Mouse (Mus musculus): ENCODE data around the gene Negr1. TPM values are rescaled to one million over a fixed set of nuclear protein-coding genes. Genes with fewer than 3 reads are reported as not detected.
A peak's percentile ranks its signal among the peaks of the same experiment; 100 is the strongest.

The Negr1 gene
- total RNA-seq, 2 experiments from 2014 or later, result 137 to 142 TPM

DNA sequence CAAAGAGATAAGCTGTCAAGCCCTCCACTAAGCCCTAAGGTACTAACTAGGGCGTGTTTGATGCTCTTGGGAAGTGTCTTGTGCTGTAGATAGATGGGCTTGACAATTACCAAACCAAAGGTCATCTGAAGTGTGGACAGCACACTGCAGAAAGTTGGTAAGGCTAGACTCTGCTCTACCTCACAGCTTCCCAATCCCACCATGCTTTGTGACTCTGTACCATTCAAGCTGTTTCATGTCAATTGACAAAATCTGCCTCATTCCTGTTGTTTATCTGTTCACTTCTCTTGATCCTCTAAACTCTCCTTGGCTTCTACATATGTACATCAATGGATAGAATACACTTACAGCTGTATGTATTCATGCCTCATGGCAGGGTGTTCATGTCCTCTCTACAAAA, 224.8 kb downstream of the Negr1 start:
- DNase-seq (ENCODE audit: low spot score in 2 of 2), result no peak
- Histone ChIP-seq H3K27ac (no peak overlapping the region), H3K4me3 (no peak overlapping the region)
- TF ChIP-seq CTCF (conservative IDR thresholded peaks at IDR 0.05), result no peak

DNA sequence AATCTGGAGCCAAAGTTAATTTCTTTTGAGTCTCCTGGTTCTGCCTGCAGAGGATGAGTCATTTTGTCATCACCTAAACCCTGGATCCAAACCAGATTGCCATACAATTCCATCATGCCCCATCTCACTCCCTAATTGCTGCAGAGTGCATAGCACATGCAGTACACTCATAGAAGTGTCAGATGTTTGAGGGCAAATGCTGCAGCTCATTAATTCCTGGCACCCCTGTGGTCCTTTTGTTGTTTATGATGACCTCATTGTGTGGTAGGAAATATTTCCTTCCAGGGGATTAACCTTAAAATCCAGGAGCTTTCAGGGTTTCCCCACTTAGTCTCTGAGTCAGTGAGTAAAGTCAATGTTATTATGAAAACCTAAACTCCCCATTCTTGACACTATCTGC, 229.6 kb downstream of the Negr1 start:
- Histone ChIP-seq H3K4me3 (no peak overlapping the region), H3K27ac (peak overlapping the region; percentile 32; the same call in 1 of the 2 replicates)
- no peak for DNase-seq (ENCODE audit: low spot score in 2 of 2)
- TF ChIP-seq CTCF (conservative IDR thresholded peaks at IDR 0.05), result no peak

DNA sequence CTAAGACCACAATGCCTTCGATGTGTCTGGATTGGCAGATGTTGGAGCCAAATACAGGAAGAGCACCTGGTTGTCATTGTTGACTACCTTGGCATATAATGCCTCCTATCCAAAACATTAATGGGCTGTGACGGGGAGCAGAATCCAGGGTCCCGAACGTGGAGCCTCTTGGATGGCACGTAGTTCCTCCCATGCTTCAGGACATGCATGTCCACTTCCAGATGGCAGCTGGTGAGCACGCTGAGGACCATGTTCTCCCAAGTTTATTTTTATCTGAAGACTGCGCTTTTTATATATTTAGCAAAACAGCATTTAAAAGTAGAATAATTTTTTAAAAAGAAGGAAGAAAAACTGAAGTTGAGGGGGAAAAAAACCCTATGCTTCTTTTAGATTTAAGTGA, 231.1 kb downstream of the Negr1 start:
- no peak for TF ChIP-seq CTCF (conservative IDR thresholded peaks at IDR 0.05)
- Histone ChIP-seq H3K4me3 (no peak overlapping the region), H3K27ac (peak overlapping the region; percentile 8; the same call in 1 of the 2 replicates)
- DNase-seq (ENCODE audit: low spot score in 2 of 2), result no peak

DNA sequence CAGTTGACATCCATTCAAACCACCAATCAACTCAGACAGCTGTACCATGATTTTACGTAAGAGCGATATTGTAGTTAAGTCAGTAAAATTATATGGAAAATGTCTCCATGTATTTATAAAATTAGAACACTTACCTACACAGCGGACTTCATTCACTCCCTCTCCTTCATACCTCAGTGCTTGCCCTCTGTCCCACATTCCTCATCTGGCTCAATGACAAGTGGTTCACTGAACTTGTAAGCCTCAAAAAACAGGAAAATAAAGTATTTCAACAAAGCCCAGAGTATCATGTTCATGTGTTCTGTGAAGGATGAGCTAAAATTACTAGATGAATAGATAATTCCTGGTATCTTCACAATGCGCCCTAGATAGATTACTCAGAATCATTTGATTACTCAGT, 232.5 kb downstream of the Negr1 start:
- Histone ChIP-seq H3K4me3 (no peak overlapping the region), H3K27ac (peak overlapping the region; percentile 3; the same call in 1 of the 2 replicates)
- no peak for TF ChIP-seq CTCF (conservative IDR thresholded peaks at IDR 0.05)
- no peak for DNase-seq (ENCODE audit: low spot score in 2 of 2)

- DNase-seq (ENCODE audit: low spot score in 2 of 2), result no peak
- no peak for TF ChIP-seq CTCF (conservative IDR thresholded peaks at IDR 0.05)
- no peak overlapping the region for H3K4me3 ChIP-seq
- H3K27ac ChIP-seq, result peak overlapping the region; percentile 3; the same call in 1 of the 2 replicates
These were observed 233.0 kb downstream of the Negr1 start for GRCm38 (mm10) chr3:156794610-156795009.

DNA sequence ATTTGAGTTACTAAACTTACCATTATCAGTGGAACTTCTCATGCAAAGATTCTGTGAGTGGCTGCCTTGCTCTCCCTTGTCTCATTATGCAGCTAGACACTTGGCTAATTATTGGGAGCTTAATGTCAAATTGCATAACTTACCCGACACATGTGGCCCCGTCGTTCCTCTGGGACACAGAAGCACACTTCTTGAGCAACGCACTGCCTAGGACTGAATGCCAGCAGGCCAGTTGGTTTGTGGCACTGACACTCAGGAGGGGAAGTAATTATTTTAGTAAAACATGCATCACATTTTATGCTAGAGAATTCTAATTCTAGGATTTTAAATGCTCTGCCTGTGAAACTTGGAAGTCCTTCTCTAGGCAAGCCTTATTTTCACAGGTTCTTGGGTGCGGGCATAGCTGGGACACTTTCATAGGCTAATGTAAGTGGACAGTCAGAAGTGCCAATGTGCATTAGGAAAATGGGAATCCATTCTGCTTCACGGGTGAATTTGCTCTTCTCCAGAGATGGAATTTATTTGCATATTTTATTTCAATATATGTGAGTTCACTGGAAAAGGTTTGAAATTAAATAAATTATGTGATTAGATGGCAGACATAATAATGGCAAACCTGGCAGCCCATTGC, 234.6 kb downstream of the Negr1 start:
- H3K27ac ChIP-seq, result no peak overlapping the region
- H3K4me3 ChIP-seq, result no peak overlapping the region
- DNase-seq (ENCODE audit: low spot score in 2 of 2), result no peak
- TF ChIP-seq CTCF (conservative IDR thresholded peaks at IDR 0.05), result no peak

GRCm38 (mm10) chr3:156799228-156799627, 237.6 kb downstream of the Negr1 start:
- DNase-seq (ENCODE audit: low spot score in 2 of 2), result no peak
- Histone ChIP-seq H3K27ac (no peak overlapping the region), H3K4me3 (no peak overlapping the region)
- TF ChIP-seq CTCF (conservative IDR thresholded peaks at IDR 0.05), result no peak

GRCm38 (mm10) chr3:156809836-156810235, 248.2 kb downstream of the Negr1 start:
- Histone ChIP-seq H3K27ac (no peak overlapping the region), H3K4me3 (no peak overlapping the region)
- no peak for DNase-seq (ENCODE audit: low spot score in 2 of 2)
- TF ChIP-seq CTCF (conservative IDR thresholded peaks at IDR 0.05), result no peak

DNA sequence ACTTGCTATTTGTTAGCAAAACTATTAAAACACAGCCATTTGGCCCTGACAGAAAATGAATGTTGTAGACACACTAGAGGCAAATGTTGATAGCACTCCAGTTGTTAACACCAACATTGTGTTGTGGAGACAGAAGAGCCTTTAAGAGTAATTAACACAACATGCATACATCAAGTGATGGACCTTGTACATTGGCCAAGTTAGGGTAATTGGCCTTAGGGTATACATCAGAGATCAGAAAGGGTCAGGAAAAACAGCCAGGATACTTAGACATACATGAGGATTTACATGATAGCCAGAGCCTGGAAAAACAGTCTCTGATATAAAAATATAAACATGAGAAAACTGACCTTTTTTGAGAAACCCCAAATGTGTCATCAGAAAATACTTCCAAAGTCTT, 255.3 kb downstream of the Negr1 start:
- H3K27ac ChIP-seq, result no peak overlapping the region
- TF ChIP-seq CTCF (conservative IDR thresholded peaks at IDR 0.05), result no peak
- DNase-seq (ENCODE audit: low spot score in 2 of 2), result no peak
- H3K4me3 ChIP-seq, result no peak overlapping the region

DNA sequence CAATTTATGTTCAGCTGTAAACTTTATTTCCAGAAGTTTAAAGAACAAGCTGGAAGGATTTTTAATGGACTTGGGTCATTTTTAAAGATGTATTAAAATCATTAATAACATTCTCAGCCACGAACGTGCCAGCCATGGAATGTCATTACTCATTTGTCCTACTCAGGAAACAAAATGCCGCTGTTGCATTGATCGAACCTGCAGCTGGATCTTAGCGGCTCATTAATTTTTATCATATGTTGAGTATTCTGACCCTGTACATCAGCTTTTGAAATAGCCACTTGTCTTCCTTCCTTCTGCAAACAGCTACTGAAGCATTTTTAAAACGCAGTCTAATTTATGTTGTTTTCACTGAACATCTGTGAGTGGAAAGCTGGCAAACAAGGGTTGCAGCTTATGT, 255.9 kb downstream of the Negr1 start:
- Histone ChIP-seq H3K4me3 (no peak overlapping the region), H3K27ac (no peak overlapping the region)
- DNase-seq (ENCODE audit: low spot score in 2 of 2), result no peak
- TF ChIP-seq CTCF (conservative IDR thresholded peaks at IDR 0.05), result no peak

- no peak for DNase-seq (ENCODE audit: low spot score in 2 of 2)
- Histone ChIP-seq H3K4me3 (no peak overlapping the region), H3K27ac (peak overlapping the region; percentile 54; the same call in 1 of the 2 replicates)
- no peak for TF ChIP-seq CTCF (conservative IDR thresholded peaks at IDR 0.05)
These were observed 261.4 kb downstream of the Negr1 start for GRCm38 (mm10) chr3:156823039-156823438.

GRCm38 (mm10) chr3:156833920-156834319, 272.3 kb downstream of the Negr1 start:
- no peak overlapping the region for H3K4me3 ChIP-seq
- no peak for TF ChIP-seq CTCF (conservative IDR thresholded peaks at IDR 0.05)
- no peak for DNase-seq (ENCODE audit: low spot score in 2 of 2)
- peak overlapping the region; percentile 39; the same call in 1 of the 2 replicates for H3K27ac ChIP-seq

- Histone ChIP-seq H3K27ac (no peak overlapping the region), H3K4me3 (no peak overlapping the region)
- no peak for DNase-seq (ENCODE audit: low spot score in 2 of 2)
- no peak for TF ChIP-seq CTCF (conservative IDR thresholded peaks at IDR 0.05)
These were observed 277.0 kb downstream of the Negr1 start for GRCm38 (mm10) chr3:156838550-156838949.

GRCm38 (mm10) chr3:156848385-156848784, 286.8 kb downstream of the Negr1 start:
- Histone ChIP-seq H3K4me3 (no peak overlapping the region), H3K27ac (no peak overlapping the region)
- TF ChIP-seq CTCF (conservative IDR thresholded peaks at IDR 0.05), result no peak
- no peak for DNase-seq (ENCODE audit: low spot score in 2 of 2)
